Mouse (Mus musculus) kidney, embryonic 16.5 days (tissue): ENCODE data around the gene Ern1. TPM values are rescaled to one million over a fixed set of nuclear protein-coding genes. Genes with fewer than 3 reads are reported as not detected.

ENCODE experiments used
- ATAC-seq: fragments of 200-750 bp; cut with Nextera tagmentation; 2 replicates; pipeline ENCODE4 v1.8.0; 2017; ENCODE audit warnings: moderate TSS enrichment; ENCODE audit not compliant: low FRiP score, low TSS enrichment
- H3K27ac ChIP-seq: fragments of 300-500 bp; sonication (generic); 2 replicates; pipeline ENCODE4 v1.5.1; 2014; ENCODE audit warnings: low read length
- H3K27me3 ChIP-seq: fragments of 300-500 bp; sonication (generic); 2 replicates; pipeline ENCODE4 v1.6.1; 2014; ENCODE audit warnings: low read length, control low read depth, mixed read lengths; ENCODE audit not compliant: insufficient read depth
- H3K36me3 ChIP-seq: fragments of 300-500 bp; sonication (generic); 2 replicates; pipeline ENCODE4 v1.6.1; 2014; ENCODE audit warnings: low read length, control low read depth, mixed read lengths; ENCODE audit not compliant: insufficient read depth
- H3K4me1 ChIP-seq: fragments of 300-500 bp; sonication (generic); 2 replicates; pipeline ENCODE4 v1.6.1; 2014; ENCODE audit warnings: low read length, control low read depth, mixed read lengths; ENCODE audit not compliant: insufficient read depth
- H3K4me2 ChIP-seq: fragments of 300-500 bp; sonication (generic); replicated peaks from 2 replicates; pipeline ENCODE4 v1.6.1; 2014; ENCODE audit warnings: low read depth, low read length
- H3K4me3 ChIP-seq: fragments of 300-500 bp; sonication (generic); 2 replicates; pipeline ENCODE4 v1.5.1; 2014; ENCODE audit warnings: mild to moderate bottlenecking, low read length
- H3K9ac ChIP-seq: fragments of 300-500 bp; sonication (generic); replicated peaks from 2 replicates; pipeline ENCODE4 v1.6.1; 2014; ENCODE audit warnings: low read length
- H3K9me3 ChIP-seq: fragments of 300-500 bp; sonication (generic); 2 replicates; pipeline ENCODE4 v1.6.1; 2016; ENCODE audit warnings: low read length, control low read depth
- WGBS: fragments of 180-500 bp; shearing (Covaris S2); extraction: QIAGEN DNeasy Blood & Tissue Kit; methylation state at CpG from one replicate; pipeline ENCODE4 v1.1.7; 2014; 5-methylcytosine and 5-hydroxymethylcytosine counted together
- polyA plus RNA-seq: library from polyadenylated mRNA; unstranded; fragments of >200 nt; fragmentation: Nextera tagmentation; extraction: Ambion mirVana; gene quantifications from 2 replicates; pipeline ENCODE4 v1.2.1, GENCODE M21; 2015

The Ern1 gene
- polyA plus RNA-seq, 1 experiment from 2014 or later: 5.4 TPM

DNA sequence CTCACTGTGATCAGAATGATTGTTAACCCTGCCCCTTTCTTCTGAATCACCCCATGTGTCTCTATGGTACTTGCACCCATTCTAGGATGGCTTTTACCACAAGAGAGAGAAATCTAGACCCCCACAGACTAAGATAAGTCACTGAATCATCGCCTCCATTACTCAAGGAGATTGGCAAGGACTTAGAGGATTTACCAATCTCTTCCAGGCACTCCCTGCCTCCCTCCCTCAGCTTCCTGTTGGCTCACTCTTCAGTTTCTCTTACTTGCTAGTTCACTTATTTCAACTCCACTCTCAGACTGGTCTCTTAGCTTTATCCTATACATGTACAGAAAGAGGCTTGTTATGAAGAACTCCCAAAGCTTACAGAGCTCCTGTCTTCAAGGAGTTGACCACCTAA lies 12.3 kb downstream of the Ern1 start:
- Histone ChIP-seq H3K4me2 (no peak overlapping the region), H3K27ac (no peak overlapping the region), H3K36me3 (no peaks in the 10 kb centered on the region), H3K9me3 (no peaks in the 10 kb centered on the region), H3K4me3 (no peak overlapping the region), H3K27me3 (no peaks in the 10 kb centered on the region), H3K4me1 (no peaks in the 10 kb centered on the region; the same call in 1 of the 2 replicates), H3K9ac (no peak overlapping the region)
- 87% methylated on average over 1 of the region's 1 CpGs for WGBS
- ATAC-seq: no peak

DNA sequence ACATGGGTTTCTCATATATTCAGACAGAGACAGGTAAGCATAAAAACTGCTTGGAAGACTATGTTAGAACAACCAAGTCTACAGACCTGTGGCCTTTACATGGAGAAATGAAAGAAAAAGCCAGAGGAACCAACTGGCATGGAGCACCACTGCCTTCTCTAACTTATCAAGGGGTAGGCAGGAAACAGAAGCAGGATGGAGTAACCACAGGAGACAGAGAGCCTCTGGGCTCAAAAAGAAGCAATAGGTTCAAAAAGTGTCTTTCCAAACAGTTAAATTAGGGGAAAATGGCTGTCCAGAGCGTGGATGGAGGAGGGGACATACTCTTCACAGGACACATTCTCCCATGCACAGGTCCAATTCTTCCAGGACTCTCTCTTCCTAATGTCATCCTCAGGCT lies 16.0 kb downstream of the Ern1 start:
- WGBS: 85% methylated on average over 1 of the region's 1 CpGs
- Histone ChIP-seq H3K27ac (no peak overlapping the region), H3K9ac (no peak overlapping the region), H3K4me2 (no peak overlapping the region), H3K36me3 (no peaks in the 10 kb centered on the region), H3K27me3 (no peaks in the 10 kb centered on the region), H3K4me3 (no peak overlapping the region), H3K9me3 (no peaks in the 10 kb centered on the region), H3K4me1 (no peaks in the 10 kb centered on the region)
- no peak for ATAC-seq

DNA sequence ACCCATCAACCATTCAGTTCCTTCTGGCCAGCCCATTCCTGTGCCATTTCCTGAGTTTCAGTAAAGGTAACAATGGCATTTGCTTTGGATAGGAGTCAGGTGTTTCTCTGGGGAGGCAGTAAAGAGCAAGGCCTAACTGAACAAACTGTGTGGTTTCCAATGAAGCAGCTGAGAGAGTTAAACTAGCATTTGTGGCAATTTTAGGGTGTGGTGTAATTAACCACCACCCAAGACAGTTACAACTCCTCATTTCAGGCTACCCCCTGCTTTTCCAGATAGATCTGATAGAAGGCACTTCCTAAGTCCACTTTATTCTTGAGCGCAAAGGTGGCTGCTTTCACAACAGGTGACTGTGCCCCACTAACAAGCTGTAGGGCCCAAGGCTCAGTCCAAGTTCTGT lies 19.1 kb downstream of the Ern1 start:
- Histone ChIP-seq H3K4me1 (no peaks in the 10 kb centered on the region), H3K27me3 (no peaks in the 10 kb centered on the region), H3K27ac (no peak overlapping the region), H3K9me3 (no peaks in the 10 kb centered on the region), H3K4me2 (no peak overlapping the region), H3K36me3 (no peaks in the 10 kb centered on the region), H3K9ac (no peak overlapping the region), H3K4me3 (no peak overlapping the region)
- 97% methylated on average over 1 of the region's 1 CpGs for WGBS
- ATAC-seq: no peak

DNA sequence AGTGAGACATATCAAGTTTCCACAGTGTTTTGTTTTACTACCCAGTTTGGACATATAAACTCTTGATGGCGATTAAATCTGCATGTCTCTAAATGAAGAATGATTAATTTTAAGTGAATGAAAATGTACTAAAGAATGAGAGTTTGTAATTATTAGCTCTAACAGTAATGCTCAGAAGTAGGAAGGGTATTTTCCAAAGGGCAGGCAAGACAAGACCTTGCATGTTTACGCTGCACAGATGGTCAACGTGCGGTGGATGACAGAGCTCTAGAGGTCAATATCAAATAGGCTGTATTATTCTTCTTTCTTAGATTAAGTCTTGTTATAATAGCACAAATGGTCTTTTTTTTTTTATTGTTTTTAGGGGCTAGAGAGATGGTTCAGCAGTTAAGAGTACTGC lies 21.7 kb downstream of the Ern1 start:
- Histone ChIP-seq H3K27ac (no peak overlapping the region), H3K9ac (no peak overlapping the region), H3K4me1 (no peaks in the 10 kb centered on the region), H3K4me2 (no peak overlapping the region), H3K9me3 (no peaks in the 10 kb centered on the region), H3K27me3 (no peaks in the 10 kb centered on the region), H3K4me3 (no peak overlapping the region), H3K36me3 (no peaks in the 10 kb centered on the region)
- 64% methylated on average over 4 of the region's 4 CpGs for WGBS
- ATAC-seq: no peak

DNA sequence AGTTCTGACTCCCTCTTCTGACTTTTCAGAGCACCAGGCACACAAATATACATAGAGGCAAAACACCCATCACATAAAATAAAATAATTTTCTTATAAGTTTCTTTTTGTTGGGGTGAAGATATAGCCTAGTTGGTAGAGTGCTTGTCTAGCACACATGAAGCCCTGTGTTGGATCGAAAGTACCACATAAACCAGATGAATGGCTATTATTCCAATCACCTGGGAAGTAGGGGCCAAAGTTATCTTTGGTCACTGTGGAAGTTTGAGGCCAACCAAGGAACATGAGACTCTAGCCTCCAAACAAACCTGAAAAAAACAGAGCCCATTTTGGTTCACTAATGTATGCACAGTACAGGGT lies 22.1 kb downstream of the Ern1 start:
- WGBS: 90% methylated on average over 1 of the region's 1 CpGs
- Histone ChIP-seq H3K4me1 (no peaks in the 10 kb centered on the region), H3K4me3 (no peak overlapping the region), H3K9me3 (no peaks in the 10 kb centered on the region), H3K4me2 (no peak overlapping the region), H3K36me3 (no peaks in the 10 kb centered on the region), H3K9ac (no peak overlapping the region), H3K27me3 (no peaks in the 10 kb centered on the region), H3K27ac (no peak overlapping the region)
- ATAC-seq: no peak

DNA sequence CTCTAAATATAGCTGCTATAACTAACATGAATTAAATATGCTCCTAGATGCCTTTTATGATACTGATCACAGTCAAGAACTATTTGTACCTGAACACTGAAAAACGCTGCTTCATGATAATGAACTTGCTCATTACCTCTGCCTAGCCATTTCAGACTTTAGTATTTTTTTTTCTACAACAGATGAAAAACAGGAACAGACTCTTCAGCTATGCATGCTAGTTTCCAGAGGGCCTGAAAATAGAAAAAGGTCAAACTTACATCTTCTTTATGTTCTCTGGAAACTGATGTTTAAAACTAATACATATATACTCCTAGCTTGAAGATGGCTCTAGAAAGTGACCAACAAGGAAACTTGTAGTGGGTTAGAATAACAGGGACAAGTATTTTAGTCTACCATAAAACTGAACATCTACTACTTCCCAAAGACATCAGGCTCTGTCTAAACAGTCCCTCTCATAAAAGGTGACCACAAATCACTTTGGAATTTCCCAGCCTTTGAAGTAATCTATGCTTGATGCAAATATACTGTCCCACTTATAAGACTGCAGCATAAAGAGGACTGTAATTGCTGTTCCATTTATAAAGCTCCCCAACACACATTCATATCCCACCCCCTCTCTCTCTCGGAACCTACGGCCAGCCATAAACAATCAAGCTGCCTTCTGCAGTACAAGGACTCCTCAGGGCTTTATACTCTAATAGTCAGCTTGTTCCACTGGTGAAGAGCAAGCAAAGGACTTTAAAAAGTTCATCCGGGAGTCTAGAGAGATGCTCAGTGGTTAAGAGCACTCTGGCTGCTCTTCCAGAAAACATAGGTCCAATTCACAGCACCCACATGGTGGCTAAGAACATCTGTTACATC lies 22.7 kb downstream of the Ern1 start:
- H3K9ac ChIP-seq: no peak overlapping the region
- no peaks in the 10 kb centered on the region for H3K4me1 ChIP-seq
- no peak overlapping the region for H3K27ac ChIP-seq
- no peak overlapping the region for H3K4me2 ChIP-seq
- H3K4me3 ChIP-seq: no peak overlapping the region
- 64% methylated on average over 4 of the region's 4 CpGs for WGBS
- H3K36me3 ChIP-seq: no peaks in the 10 kb centered on the region
- no peaks in the 10 kb centered on the region for H3K9me3 ChIP-seq
- no peak for ATAC-seq
- H3K27me3 ChIP-seq: no peaks in the 10 kb centered on the region

DNA sequence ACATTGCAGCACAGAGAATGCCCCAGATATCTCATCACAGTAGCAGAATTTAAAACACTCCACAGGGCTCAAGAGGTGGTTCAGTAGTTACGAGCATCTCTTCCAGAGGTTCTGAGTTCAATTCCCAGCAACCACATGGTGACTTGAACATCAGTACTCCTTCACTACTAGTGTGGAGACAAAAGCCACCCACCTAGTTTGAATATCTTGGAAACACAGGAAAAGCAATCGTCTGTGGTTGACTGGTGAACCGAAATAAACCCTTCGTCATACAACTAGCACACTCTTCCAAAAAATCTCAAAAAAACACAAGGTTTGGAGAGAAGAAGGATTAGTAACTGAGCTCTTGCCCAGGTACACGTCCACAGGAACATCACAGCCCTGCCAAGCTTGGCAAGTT lies 23.8 kb downstream of the Ern1 start:
- Histone ChIP-seq H3K27me3 (no peaks in the 10 kb centered on the region), H3K27ac (no peak overlapping the region), H3K4me2 (no peak overlapping the region), H3K36me3 (no peaks in the 10 kb centered on the region), H3K9me3 (no peaks in the 10 kb centered on the region), H3K4me1 (no peaks in the 10 kb centered on the region), H3K9ac (no peak overlapping the region), H3K4me3 (no peak overlapping the region)
- WGBS: 58% methylated on average over 5 of the region's 5 CpGs
- no peak for ATAC-seq

DNA sequence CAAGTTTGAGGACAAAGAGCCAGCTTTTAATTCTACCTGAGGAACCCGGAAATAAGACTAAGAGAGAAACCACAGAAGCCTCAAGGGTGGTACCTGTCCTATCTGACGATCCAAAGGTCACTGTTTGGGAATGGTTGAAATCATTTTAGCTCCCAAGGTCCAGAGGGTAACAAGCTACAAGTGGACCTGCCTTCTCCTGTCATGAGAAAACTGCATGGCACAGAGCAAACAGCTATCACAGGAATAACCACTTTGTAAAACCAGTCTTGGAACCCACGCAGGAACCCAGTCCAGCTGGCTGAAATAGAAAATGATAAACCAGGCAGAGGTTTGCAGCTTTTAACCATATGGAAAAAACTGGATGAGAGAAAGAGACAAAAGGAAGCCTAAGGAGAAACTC lies 25.3 kb downstream of the Ern1 start:
- no peak overlapping the region for H3K4me3 ChIP-seq
- H3K4me2 ChIP-seq: no peak overlapping the region

DNA sequence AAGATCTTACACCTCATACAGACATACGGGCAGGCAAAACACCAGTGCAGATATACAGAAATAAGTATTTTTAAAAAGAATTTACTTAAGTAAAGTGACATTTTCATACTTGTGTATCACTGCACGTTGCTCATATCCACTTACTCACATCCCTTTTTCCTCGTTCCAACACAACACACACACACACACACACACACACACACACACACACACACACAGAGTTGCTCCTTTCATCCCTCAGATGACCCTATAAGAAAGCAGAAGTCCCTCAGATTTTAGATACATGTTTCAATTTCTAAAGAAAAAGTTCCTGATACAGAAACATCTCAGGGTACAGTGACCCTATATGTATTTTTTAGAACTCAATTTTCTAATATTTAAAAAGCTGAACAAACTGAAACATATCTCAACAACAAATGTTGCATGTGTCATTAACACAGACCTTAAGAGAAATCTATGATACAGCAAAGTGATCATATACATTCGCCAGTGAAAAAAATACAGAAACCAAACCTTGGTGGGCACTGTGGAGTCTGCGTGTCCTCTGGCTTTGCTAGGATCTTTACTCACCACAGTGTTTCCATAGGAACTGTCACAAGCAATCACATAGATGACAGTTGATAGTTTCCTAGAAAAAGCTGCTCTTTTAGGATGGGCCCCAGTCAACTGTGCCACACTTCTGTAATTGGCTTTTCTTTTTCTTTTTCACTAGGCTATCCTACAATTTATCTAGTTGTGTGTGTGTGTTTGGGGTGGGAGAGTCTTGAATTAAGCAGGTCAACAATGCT lies 26.3 kb downstream of the Ern1 start:
- H3K27ac ChIP-seq: no peak overlapping the region
- no peaks in the 10 kb centered on the region for H3K36me3 ChIP-seq
- no peaks in the 10 kb centered on the region for H3K4me1 ChIP-seq
- 84% methylated on average over 5 of the region's 5 CpGs for WGBS
- H3K9me3 ChIP-seq: no peaks in the 10 kb centered on the region
- H3K9ac ChIP-seq: no peak overlapping the region
- no peak overlapping the region for H3K4me3 ChIP-seq
- H3K4me2 ChIP-seq: no peak overlapping the region
- H3K27me3 ChIP-seq: no peaks in the 10 kb centered on the region
- ATAC-seq: no peak

More for the DNA sequence above, 25.3 kb downstream of the Ern1 start:
- no peak overlapping the region for H3K9ac ChIP-seq
- no peaks in the 10 kb centered on the region for H3K4me1 ChIP-seq
- ATAC-seq: no peak
- no peak overlapping the region for H3K27ac ChIP-seq
- no peaks in the 10 kb centered on the region for H3K36me3 ChIP-seq
- H3K27me3 ChIP-seq: no peaks in the 10 kb centered on the region
- WGBS: 77% methylated on average over 3 of the region's 3 CpGs
- H3K9me3 ChIP-seq: no peaks in the 10 kb centered on the region

DNA sequence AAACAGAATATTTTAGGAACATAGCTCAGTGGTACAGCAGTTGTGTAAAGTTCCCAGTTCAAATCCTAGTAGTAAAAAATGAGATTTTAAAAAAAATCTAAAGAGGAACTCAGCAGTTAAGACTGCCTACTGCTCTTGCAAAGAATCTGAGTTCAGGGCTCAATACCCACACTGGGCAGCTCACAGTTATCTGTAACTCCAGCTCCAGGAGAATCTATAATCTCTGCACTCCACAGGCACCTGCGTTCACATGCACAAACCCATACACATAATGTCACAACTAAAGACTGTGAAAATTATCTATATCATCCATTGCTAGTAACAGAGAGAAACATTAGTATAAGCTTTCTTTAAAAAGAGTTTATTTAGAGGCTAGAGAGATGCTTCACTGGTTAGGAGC lies 27.0 kb downstream of the Ern1 start:
- 100% methylated on average over 1 of the region's 1 CpGs for WGBS
- H3K4me2 ChIP-seq: no peak overlapping the region
- H3K4me3 ChIP-seq: no peak overlapping the region
- no peaks in the 10 kb centered on the region for H3K27me3 ChIP-seq
- no peak overlapping the region for H3K27ac ChIP-seq
- no peaks in the 10 kb centered on the region for H3K36me3 ChIP-seq
- no peak for ATAC-seq
- H3K9me3 ChIP-seq: no peaks in the 10 kb centered on the region
- no peaks in the 10 kb centered on the region for H3K4me1 ChIP-seq
- no peak overlapping the region for H3K9ac ChIP-seq
